Mouse (Mus musculus) stomach, postnatal 0 days (tissue): ENCODE measurements around the gene Nudt5.

Source experiments
- CTCF ChIP-seq: IDR thresholded peaks from 2 replicates; pipeline ENCODE4 v1.5.1; 2016; ENCODE audit warnings: antibody characterized with exemption, low read depth, mild to moderate bottlenecking, moderate library complexity
- EP300 ChIP-seq: optimal IDR thresholded peaks from 2 replicates; pipeline ENCODE3; 2016; ENCODE audit warnings: antibody characterized with exemption

DNA sequence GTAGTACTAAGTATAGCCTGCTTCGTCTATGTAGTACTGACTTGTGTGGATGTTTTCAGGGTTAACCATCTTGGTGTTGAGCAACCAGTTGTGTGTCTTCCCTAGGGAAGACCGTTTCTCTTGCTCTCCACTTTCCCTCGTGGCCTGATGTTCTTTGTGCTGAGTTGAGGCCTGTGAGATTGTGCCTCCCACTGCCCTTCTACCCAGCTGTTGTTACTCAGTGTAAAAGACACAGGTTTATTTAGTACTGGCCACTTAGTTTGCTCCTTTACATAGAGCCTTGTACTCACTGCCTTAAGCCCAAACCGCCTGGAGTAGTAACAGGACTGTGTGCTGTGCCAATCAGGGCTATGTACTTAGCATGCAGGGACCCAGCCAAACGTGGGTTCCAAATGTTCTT is 7.0 kb downstream of the Nudt5 start:
- TF ChIP-seq CTCF (no peak), EP300 (no peak)
